Mouse (Mus musculus): ENCODE results near the gene Map9. TPM values are rescaled to one million over a fixed set of nuclear protein-coding genes. Genes with fewer than 3 reads are reported as not detected.
A peak's percentile ranks its signal among the peaks of the same experiment; 100 is the strongest.
"Not testable (repeated sequence)": the region's sequence is repeated elsewhere in the genome, so short reads cannot be mapped to it uniquely, and the experiment has no call there.

Gene Map9
- polyA plus RNA-seq (2016; fragmentation: Nextera tagmentation; extraction: Ambion mirVana), result 5.7 and 7.0 TPM in 2 replicates

GRCm38 (mm10) chr3:82357797-82358524 lies at the start of gene Map9:
Map9 (plus strand) TSS chr3:82358044.
- H3K36me3 ChIP-seq, result peaks cover 4% of the 10 kb centered on the region; the same call in 1 of the 2 replicates
- H3K4me3 ChIP-seq, result peak within 1 kb of the TSS; percentile 68
- no peaks in the 10 kb centered on the region for H3K9me3 ChIP-seq (replicated peaks)
- H3K4me2 ChIP-seq, result peak within 1 kb of the TSS; percentile 78
- under 1% methylated on average over 54 of the region's 54 CpGs for WGBS
- no peaks in the 10 kb centered on the region for H3K4me1 ChIP-seq (replicated peaks)
- no peaks in the 10 kb centered on the region for H3K27me3 ChIP-seq (replicated peaks)
- H3K9ac ChIP-seq, result peak within 1 kb of the TSS; percentile 52
- peak; percentile 99 for ATAC-seq (ENCODE audit: insufficient number of reproducible peaks, low FRiP score)
- no peak within 1 kb of the TSS for H3K27ac ChIP-seq (ENCODE audit: poor library complexity, severe bottlenecking)

GRCm38 (mm10) chr3:82315728-82316127 lies 42.1 kb upstream of the Map9 start:
- Histone ChIP-seq H3K27me3 (replicated peaks) (no peaks in the 10 kb centered on the region), H3K9ac (no peak overlapping the region), H3K4me3 (no peak overlapping the region), H3K9me3 (replicated peaks) (no peaks in the 10 kb centered on the region), H3K4me1 (replicated peaks) (no peaks in the 10 kb centered on the region), H3K4me2 (no peak overlapping the region), H3K36me3 (no peaks in the 10 kb centered on the region), H3K27ac (ENCODE audit: poor library complexity, severe bottlenecking) (no peak overlapping the region)
- ATAC-seq (ENCODE audit: insufficient number of reproducible peaks, low FRiP score), result no peak
- 87% methylated on average over 4 of the region's 4 CpGs for WGBS

GRCm38 (mm10) chr3:82326736-82327135 lies 31.1 kb upstream of the Map9 start:
- not testable (repeated sequence) for H3K27me3 ChIP-seq (replicated peaks); H3K9me3 ChIP-seq (replicated peaks); H3K4me1 ChIP-seq (replicated peaks); H3K4me3 ChIP-seq; H3K4me2 ChIP-seq; H3K9ac ChIP-seq; H3K27ac ChIP-seq (ENCODE audit: poor library complexity, severe bottlenecking); H3K36me3 ChIP-seq; ATAC-seq (ENCODE audit: insufficient number of reproducible peaks, low FRiP score)
- 97% methylated on average over 1 of the region's 1 CpGs for WGBS

- Histone ChIP-seq H3K9ac (no peak overlapping the region), H3K4me2 (no peak overlapping the region), H3K27ac (ENCODE audit: poor library complexity, severe bottlenecking) (no peak overlapping the region), H3K36me3 (no peaks in the 10 kb centered on the region), H3K9me3 (replicated peaks) (no peaks in the 10 kb centered on the region), H3K27me3 (replicated peaks) (no peaks in the 10 kb centered on the region), H3K4me1 (replicated peaks) (0 out of 2 replicates have a peak, but pooled peaks cover 2% of the 10 kb centered on the region), H3K4me3 (no peak overlapping the region)
- ATAC-seq (ENCODE audit: insufficient number of reproducible peaks, low FRiP score), result no peak
- WGBS, result 92% methylated on average over 1 of the region's 1 CpGs
These were observed 25.8 kb upstream of the Map9 start for GRCm38 (mm10) chr3:82332067-82332466.

- ATAC-seq (ENCODE audit: insufficient number of reproducible peaks, low FRiP score), result no peak
- Histone ChIP-seq H3K4me1 (replicated peaks) (0 out of 2 replicates have a peak, but pooled peaks cover 2% of the 10 kb centered on the region), H3K27ac (ENCODE audit: poor library complexity, severe bottlenecking) (no peak overlapping the region), H3K4me2 (no peak overlapping the region), H3K9ac (no peak overlapping the region), H3K9me3 (replicated peaks) (no peaks in the 10 kb centered on the region), H3K4me3 (no peak overlapping the region), H3K36me3 (no peaks in the 10 kb centered on the region), H3K27me3 (replicated peaks) (no peaks in the 10 kb centered on the region)
- WGBS, result 80% methylated on average over 4 of the region's 4 CpGs
These were observed 25.3 kb upstream of the Map9 start for GRCm38 (mm10) chr3:82332536-82332935.

- Histone ChIP-seq H3K27ac (ENCODE audit: poor library complexity, severe bottlenecking) (no peak overlapping the region), H3K9me3 (replicated peaks) (no peaks in the 10 kb centered on the region), H3K27me3 (replicated peaks) (no peaks in the 10 kb centered on the region), H3K4me3 (peak overlapping the region; percentile 42), H3K4me1 (replicated peaks) (peaks cover 5% of the 10 kb centered on the region; the same call in 1 of the 2 replicates), H3K36me3 (no peaks in the 10 kb centered on the region), H3K9ac (peak overlapping the region; percentile 51; the same call in 1 of the 2 replicates), H3K4me2 (peak overlapping the region; percentile 63)
- 0 out of 2 replicates have a peak, but pooled peaks have one; percentile 39 for ATAC-seq (ENCODE audit: insufficient number of reproducible peaks, low FRiP score)
- 6% methylated on average over 16 of the region's 16 CpGs for WGBS
These were observed 24.5 kb upstream of the Map9 start for GRCm38 (mm10) chr3:82333128-82333969.

- H3K36me3 ChIP-seq, result no peaks in the 10 kb centered on the region
- H3K4me1 ChIP-seq (replicated peaks), result peaks cover 3% of the 10 kb centered on the region; the same call in 1 of the 2 replicates
- 63% methylated on average over 10 of the region's 10 CpGs for WGBS
- H3K27ac ChIP-seq (ENCODE audit: poor library complexity, severe bottlenecking), result no peak overlapping the region
- no peak overlapping the region for H3K4me2 ChIP-seq
- no peak overlapping the region for H3K4me3 ChIP-seq
- H3K9ac ChIP-seq, result no peak overlapping the region
- H3K9me3 ChIP-seq (replicated peaks), result no peaks in the 10 kb centered on the region
- H3K27me3 ChIP-seq (replicated peaks), result no peaks in the 10 kb centered on the region
- ATAC-seq (ENCODE audit: insufficient number of reproducible peaks, low FRiP score), result no peak
These were observed 17.7 kb upstream of the Map9 start for GRCm38 (mm10) chr3:82340111-82340510.

GRCm38 (mm10) chr3:82348277-82348860 lies 9.5 kb upstream of the Map9 start:
- 42% methylated on average over 2 of the region's 2 CpGs for WGBS
- no peak overlapping the region for H3K9ac ChIP-seq
- H3K27me3 ChIP-seq (replicated peaks), result no peaks in the 10 kb centered on the region
- no peaks in the 10 kb centered on the region for H3K9me3 ChIP-seq (replicated peaks)
- H3K27ac ChIP-seq (ENCODE audit: poor library complexity, severe bottlenecking), result no peak overlapping the region
- H3K4me3 ChIP-seq, result no peak overlapping the region
- no peak overlapping the region for H3K4me2 ChIP-seq
- H3K36me3 ChIP-seq, result no peaks in the 10 kb centered on the region
- no peak for ATAC-seq (ENCODE audit: insufficient number of reproducible peaks, low FRiP score)
- H3K4me1 ChIP-seq (replicated peaks), result no peaks in the 10 kb centered on the region; the same call in 1 of the 2 replicates

- Histone ChIP-seq H3K36me3 (no peaks in the 10 kb centered on the region), H3K27ac (ENCODE audit: poor library complexity, severe bottlenecking) (no peak overlapping the region), H3K9me3 (replicated peaks) (no peaks in the 10 kb centered on the region), H3K4me2 (no peak overlapping the region), H3K4me1 (replicated peaks) (no peaks in the 10 kb centered on the region; the same call in 1 of the 2 replicates), H3K9ac (no peak overlapping the region), H3K27me3 (replicated peaks) (no peaks in the 10 kb centered on the region), H3K4me3 (no peak overlapping the region)
- 29% methylated on average over 2 of the region's 2 CpGs for WGBS
- ATAC-seq (ENCODE audit: insufficient number of reproducible peaks, low FRiP score), result no peak
These were observed 7.5 kb upstream of the Map9 start for GRCm38 (mm10) chr3:82350321-82350720.

- H3K9me3 ChIP-seq (replicated peaks), result no peaks in the 10 kb centered on the region
- 8% methylated on average over 5 of the region's 5 CpGs for WGBS
- no peaks in the 10 kb centered on the region for H3K4me1 ChIP-seq (replicated peaks)
- H3K36me3 ChIP-seq, result peaks cover 4% of the 10 kb centered on the region; the same call in 1 of the 2 replicates
- H3K4me2 ChIP-seq, result peak overlapping the region; percentile 78
- peak overlapping the region; percentile 52; the same call in 1 of the 2 replicates for H3K9ac ChIP-seq
- H3K27me3 ChIP-seq (replicated peaks), result no peaks in the 10 kb centered on the region
- no peak overlapping the region for H3K27ac ChIP-seq (ENCODE audit: poor library complexity, severe bottlenecking)
- peak overlapping the region; percentile 68 for H3K4me3 ChIP-seq
- ATAC-seq (ENCODE audit: insufficient number of reproducible peaks, low FRiP score), result no peak
These were observed 504 bp upstream of the Map9 start for GRCm38 (mm10) chr3:82357340-82357739.

GRCm38 (mm10) chr3:82359036-82359435 lies 1.2 kb downstream of the Map9 start:
- Histone ChIP-seq H3K4me1 (replicated peaks) (no peaks in the 10 kb centered on the region), H3K27ac (ENCODE audit: poor library complexity, severe bottlenecking) (no peak overlapping the region), H3K27me3 (replicated peaks) (no peaks in the 10 kb centered on the region), H3K9ac (no peak overlapping the region), H3K9me3 (replicated peaks) (no peaks in the 10 kb centered on the region), H3K4me3 (no peak overlapping the region), H3K4me2 (no peak overlapping the region), H3K36me3 (peaks cover 11% of the 10 kb centered on the region)
- WGBS, result 81% methylated on average over 8 of the region's 8 CpGs
- no peak for ATAC-seq (ENCODE audit: insufficient number of reproducible peaks, low FRiP score)
